Mouse (Mus musculus) C2C12 (cell line): Measurements from ENCODE around the gene Dcaf10. TPM values are rescaled to one million over a fixed set of nuclear protein-coding genes. Genes with fewer than 3 reads are reported as not detected.
"Not testable (repeated sequence)": the region's sequence is repeated elsewhere in the genome, so short reads cannot be mapped to it uniquely, and the experiment has no call there.

Experiments
- H3K27me3 ChIP-seq: one replicate; pipeline ENCODE4 v1.6.1; 2011; ENCODE audit not compliant: control insufficient read depth, insufficient read depth, insufficient read length
- H3K36me3 ChIP-seq: one replicate; pipeline ENCODE4 v1.6.1; 2011; ENCODE audit not compliant: control insufficient read depth, insufficient read depth
- H3K4me3 ChIP-seq: one replicate; pipeline ENCODE4 v1.5.1; 2011; ENCODE audit warnings: mild to moderate bottlenecking, control low read depth; ENCODE audit not compliant: poor library complexity, insufficient read depth, severe bottlenecking
- H3K79me2 ChIP-seq: one replicate; pipeline ENCODE4 v1.6.1; 2011; ENCODE audit not compliant: control insufficient read depth, insufficient read depth
- H3K79me3 ChIP-seq: one replicate; pipeline ENCODE4 v1.6.1; 2011; ENCODE audit warnings: low read depth, control low read depth
- H3ac ChIP-seq: one replicate; pipeline ENCODE3; 2011; ENCODE audit warnings: low read depth; ENCODE audit not compliant: control insufficient read depth, insufficient read length
- CEBPB ChIP-seq: IDR thresholded peaks from one replicate; pipeline ENCODE4 v1.6.1; 2011; ENCODE audit warnings: low read depth, mild to moderate bottlenecking, control low read depth, moderate library complexity
- CTCF ChIP-seq: IDR thresholded peaks from one replicate; pipeline ENCODE4 v1.5.1; 2011; ENCODE audit not compliant: control insufficient read depth, insufficient read depth, insufficient read length
- FOSL1 ChIP-seq: IDR thresholded peaks from one replicate; pipeline ENCODE4 v1.8.0; 2011; ENCODE audit warnings: mild to moderate bottlenecking, low read length; ENCODE audit not compliant: poor library complexity, insufficient read depth, severe bottlenecking
- MAX ChIP-seq: IDR thresholded peaks from one replicate; pipeline ENCODE4 v1.6.1; 2011; ENCODE audit warnings: mild to moderate bottlenecking, control low read depth
- MYOD1 ChIP-seq: IDR thresholded peaks from one replicate; pipeline ENCODE4 v1.6.1; 2011; ENCODE audit warnings: low read depth; ENCODE audit not compliant: control insufficient read depth, insufficient read length
- MYOG ChIP-seq: IDR thresholded peaks from one replicate; pipeline ENCODE4 v1.6.1; 2011; ENCODE audit not compliant: control insufficient read depth, insufficient read length; ENCODE audit errors: extremely low read depth
- USF1 ChIP-seq: IDR thresholded peaks from one replicate; pipeline ENCODE4 v1.6.1; 2011; ENCODE audit warnings: low read depth, mild to moderate bottlenecking, control low read depth, moderate library complexity
- polyA plus RNA-seq: library from polyadenylated mRNA; unstranded; fragments of >200 nt; fragmentation: generic; extraction: Trizol; gene quantifications from one replicate; pipeline ENCODE4 v1.2.1, GENCODE M21; 2012; ENCODE audit warnings: missing spikeins

Dcaf10 gene
- polyA plus RNA-seq, 1 experiment, result 10.8 TPM

- no peak overlapping the region for H3ac ChIP-seq
- H3K4me3 ChIP-seq, result no peak overlapping the region
- H3K27me3 ChIP-seq, result no peaks in the 10 kb centered on the region
- H3K36me3 ChIP-seq, result peaks cover 55% of the 10 kb centered on the region
- H3K79me3 ChIP-seq, result no peaks in the 10 kb centered on the region
- TF ChIP-seq MAX (no peak), USF1 (no peak), FOSL1 (no peak), MYOD1 (no peak), MYOG (no peak), CTCF (no peak), CEBPB (no peak)
- H3K79me2 ChIP-seq, result peaks cover 4% of the 10 kb centered on the region
Observed at GRCm38 (mm10) chr4:45356653-45357052, 14.8 kb downstream of the Dcaf10 start.

GRCm38 (mm10) chr4:45371261-45371660, 29.4 kb downstream of the Dcaf10 start:
- no peak overlapping the region for H3ac ChIP-seq
- H3K27me3 ChIP-seq, result no peaks in the 10 kb centered on the region
- no peaks in the 10 kb centered on the region for H3K79me2 ChIP-seq
- no peaks in the 10 kb centered on the region for H3K79me3 ChIP-seq
- TF ChIP-seq CTCF (no peak), MYOG (no peak), MYOD1 (no peak), FOSL1 (no peak), CEBPB (no peak), MAX (no peak), USF1 (no peak)
- peaks cover 57% of the 10 kb centered on the region for H3K36me3 ChIP-seq
- no peak overlapping the region for H3K4me3 ChIP-seq

GRCm38 (mm10) chr4:45374879-45375278, 33.0 kb downstream of the Dcaf10 start:
- no peak for TF ChIP-seq CTCF
- no peak for TF ChIP-seq MYOG
- TF ChIP-seq FOSL1, result no peak
- no peak for TF ChIP-seq USF1
- TF ChIP-seq CEBPB, result no peak
- no peak for TF ChIP-seq MAX
- TF ChIP-seq MYOD1, result no peak
- H3ac ChIP-seq, result no peak overlapping the region
- no peaks in the 10 kb centered on the region for H3K79me3 ChIP-seq
- peaks cover 64% of the 10 kb centered on the region for H3K36me3 ChIP-seq
- H3K79me2 ChIP-seq, result no peaks in the 10 kb centered on the region
- H3K4me3 ChIP-seq, result no peak overlapping the region
- H3K27me3 ChIP-seq, result no peaks in the 10 kb centered on the region

- H3K36me3 ChIP-seq, result peaks cover 49% of the 10 kb centered on the region
- H3K79me2 ChIP-seq, result no peaks in the 10 kb centered on the region
- H3K27me3 ChIP-seq, result no peaks in the 10 kb centered on the region
- no peaks in the 10 kb centered on the region for H3K79me3 ChIP-seq
- H3ac ChIP-seq, result no peak overlapping the region
- TF ChIP-seq MYOD1, result no peak
- no peak for TF ChIP-seq FOSL1
- no peak for TF ChIP-seq CTCF
- TF ChIP-seq CEBPB, result no peak
- no peak for TF ChIP-seq MAX
- no peak overlapping the region for H3K4me3 ChIP-seq
Observed at GRCm38 (mm10) chr4:45376573-45376972, 34.7 kb downstream of the Dcaf10 start.

- H3K36me3 ChIP-seq, result peaks cover 14% of the 10 kb centered on the region
- H3ac ChIP-seq, H3K79me3 ChIP-seq, H3K79me2 ChIP-seq, H3K27me3 ChIP-seq, H3K4me3 ChIP-seq: not testable (repeated sequence)
Observed at GRCm38 (mm10) chr4:45380903-45381580, 39.1 kb downstream of the Dcaf10 start.

GRCm38 (mm10) chr4:45382133-45382532, 40.2 kb downstream of the Dcaf10 start:
- H3ac ChIP-seq, H3K79me3 ChIP-seq, H3K79me2 ChIP-seq, H3K4me3 ChIP-seq, H3K36me3 ChIP-seq, H3K27me3 ChIP-seq: not testable (repeated sequence)

GRCm38 (mm10) chr4:45387296-45387695, 45.4 kb downstream of the Dcaf10 start:
- H3ac ChIP-seq, H3K27me3 ChIP-seq, H3K79me2 ChIP-seq, H3K36me3 ChIP-seq, H3K4me3 ChIP-seq, H3K79me3 ChIP-seq: not testable (repeated sequence)
